Mouse (Mus musculus) limb, embryonic 14.5 days (tissue): Measurements from ENCODE around the gene Bnc1. TPM values are rescaled to one million over a fixed set of nuclear protein-coding genes. Genes with fewer than 3 reads are reported as not detected.

Source experiments
- ATAC-seq: fragments of 200-750 bp; cut with Nextera tagmentation; 2 replicates; pipeline ENCODE4 v1.8.0; 2017; ENCODE audit warnings: low read depth, moderate number of reproducible peaks, moderate TSS enrichment; ENCODE audit not compliant: low FRiP score
- DNase-seq: peaks from one replicate; pipeline ENCODE4 v3.0.0-alpha.2; 2015; ENCODE audit warnings: low spot score
- H3K27ac ChIP-seq: fragments of 300-500 bp; sonication (generic); replicated peaks from 2 replicates; pipeline ENCODE4 v1.5.1; 2014; ENCODE audit warnings: low read depth, mild to moderate bottlenecking, low read length, moderate library complexity, mixed read lengths
- H3K27me3 ChIP-seq: fragments of 300-500 bp; sonication (generic); 2 replicates; pipeline ENCODE4 v1.6.1; 2014; ENCODE audit warnings: low read length, mixed read lengths; ENCODE audit not compliant: control insufficient read depth, insufficient read depth
- H3K36me3 ChIP-seq: fragments of 300-500 bp; sonication (generic); 2 replicates; pipeline ENCODE4 v1.6.1; 2014; ENCODE audit warnings: mild to moderate bottlenecking, low read length, moderate library complexity, mixed read lengths; ENCODE audit not compliant: control insufficient read depth, insufficient read depth
- H3K4me1 ChIP-seq: fragments of 300-500 bp; sonication (generic); 2 replicates; pipeline ENCODE4 v1.6.1; 2014; ENCODE audit warnings: antibody characterized with exemption, low read length, mixed read lengths; ENCODE audit not compliant: control insufficient read depth, insufficient read depth
- H3K4me2 ChIP-seq: fragments of 300-500 bp; sonication (generic); replicated peaks from 2 replicates; pipeline ENCODE4 v1.6.1; 2014; ENCODE audit warnings: low read depth, mild to moderate bottlenecking, low read length, moderate library complexity; ENCODE audit not compliant: severe bottlenecking
- H3K4me3 ChIP-seq: fragments of 300-500 bp; sonication (generic); replicated peaks from 2 replicates; pipeline ENCODE4 v1.5.1; 2014; ENCODE audit warnings: low read length
- H3K9ac ChIP-seq: fragments of 300-500 bp; sonication (generic); 2 replicates; pipeline ENCODE4 v1.6.1; 2014; ENCODE audit warnings: mild to moderate bottlenecking, low read depth, low read length, moderate library complexity; ENCODE audit not compliant: severe bottlenecking
- H3K9me3 ChIP-seq: fragments of 300-500 bp; sonication (generic); 2 replicates; pipeline ENCODE4 v1.6.1; 2016; ENCODE audit warnings: low read length; ENCODE audit not compliant: control insufficient read depth
- POLR2A ChIP-seq: fragments of 200-500 bp; IDR thresholded peaks from 2 replicates; pipeline ENCODE4 v1.8.0; 2012; ENCODE audit warnings: inconsistent platforms, mild to moderate bottlenecking, moderate library complexity, borderline replicate concordance; ENCODE audit not compliant: insufficient read depth, insufficient read length; ENCODE audit errors: extremely low read depth
- WGBS: fragments of 180-500 bp; shearing (Covaris S2); extraction: QIAGEN DNeasy Blood & Tissue Kit; methylation state at CpG from one replicate; pipeline ENCODE4 v1.1.7; 2014; 5-methylcytosine and 5-hydroxymethylcytosine counted together
- polyA plus RNA-seq, 2 experiments: library from polyadenylated mRNA; depleted of rRNA in 1 of 2; stranded (reverse) in 1 of 2; unstranded in 1 of 2; fragments of >200 nt; fragmentation: Nextera tagmentation in 1 of 2; extraction: Ambion mirVana in 1 of 2; gene quantifications; 2 replicates each; pipeline versions ENCODE4 v1.2.1 to v1.2.3; 2012 to 2014

The Bnc1 gene
- polyA plus RNA-seq, 2 experiments: 2.2 to 2.5 TPM

DNA sequence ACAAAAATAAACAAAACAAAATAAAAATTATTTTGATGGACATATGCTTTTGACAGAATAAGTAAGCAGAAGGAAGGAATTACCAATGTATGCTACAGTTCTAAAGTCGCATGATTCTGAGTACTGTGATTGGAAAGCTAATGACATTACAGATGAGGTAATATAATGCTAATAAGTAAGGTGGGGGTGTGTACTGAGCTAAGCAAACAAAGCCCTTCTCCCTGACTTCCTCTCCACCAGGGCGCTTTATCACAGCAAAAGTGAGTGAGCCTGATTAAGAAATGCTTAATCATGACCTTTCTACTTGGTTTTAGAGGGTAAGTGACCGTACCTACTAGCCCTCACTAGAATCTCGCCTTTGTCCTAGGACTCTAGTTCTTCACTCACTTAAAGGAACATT, 71.8 kb downstream of the Bnc1 start:
- no peaks in the 10 kb centered on the region for H3K36me3 ChIP-seq
- DNase-seq: no peak
- H3K9ac ChIP-seq: no peak overlapping the region
- no peak for TF ChIP-seq POLR2A
- no peak overlapping the region for H3K27ac ChIP-seq
- no peak overlapping the region for H3K4me3 ChIP-seq
- no peak overlapping the region for H3K4me2 ChIP-seq
- 87% methylated on average over 4 of the region's 4 CpGs for WGBS
- H3K4me1 ChIP-seq: 0 out of 2 replicates have a peak, but pooled peaks cover 3% of the 10 kb centered on the region
- H3K9me3 ChIP-seq: no peaks in the 10 kb centered on the region
- ATAC-seq: no peak
- H3K27me3 ChIP-seq: no peaks in the 10 kb centered on the region

DNA sequence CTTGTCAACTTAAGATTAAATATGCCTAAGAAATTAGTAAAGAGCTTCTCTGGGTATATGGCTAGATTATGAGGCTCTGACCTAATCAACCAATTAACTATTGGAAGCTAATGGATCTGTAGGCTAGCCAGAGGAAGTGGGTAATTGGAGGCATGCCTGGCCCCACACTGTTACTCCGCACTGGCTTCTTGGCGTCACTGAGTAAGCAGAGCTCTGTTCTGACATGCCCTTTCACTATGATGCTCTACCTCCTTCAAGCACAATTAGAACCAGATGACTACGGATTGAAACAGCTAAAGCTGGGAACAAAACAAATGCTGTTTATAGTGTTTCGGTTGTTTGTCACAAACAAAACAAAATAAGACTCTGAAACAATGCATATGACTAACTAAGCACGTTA, 73.8 kb downstream of the Bnc1 start:
- Histone ChIP-seq H3K9me3 (no peaks in the 10 kb centered on the region), H3K36me3 (no peaks in the 10 kb centered on the region), H3K4me1 (0 out of 2 replicates have a peak, but pooled peaks cover 3% of the 10 kb centered on the region), H3K4me2 (no peak overlapping the region), H3K27ac (no peak overlapping the region), H3K4me3 (no peak overlapping the region), H3K27me3 (no peaks in the 10 kb centered on the region), H3K9ac (no peak overlapping the region)
- no peak for DNase-seq
- no peak for ATAC-seq
- TF ChIP-seq POLR2A: no peak
- WGBS: 9% methylated on average over 5 of the region's 5 CpGs

Other genes starting within 250 kb of the Bnc1 start
- gene Ramac, start 229.4 kb downstream of the Bnc1 start, polyA plus RNA-seq (2012; rRNA removed): 38.8 and 46.8 TPM in 2 replicates
- 103 TPM in 2 replicates for gene Ramac, start 229.4 kb downstream of the Bnc1 start, polyA plus RNA-seq (2014; fragmentation: Nextera tagmentation; extraction: Ambion mirVana)
- 41.3 and 52.9 TPM in 2 replicates for gene 3110040N11Rik, start 202.8 kb downstream of the Bnc1 start, polyA plus RNA-seq (2012; rRNA removed)
- 54.7 and 63.5 TPM in 2 replicates for gene 3110040N11Rik, start 202.8 kb downstream of the Bnc1 start, polyA plus RNA-seq (2014; fragmentation: Nextera tagmentation; extraction: Ambion mirVana)
- 48.1 and 62.1 TPM in 2 replicates for gene Btbd1, start 162.9 kb downstream of the Bnc1 start, polyA plus RNA-seq (2012; rRNA removed)
- gene Btbd1, start 162.9 kb downstream of the Bnc1 start, polyA plus RNA-seq (2014; fragmentation: Nextera tagmentation; extraction: Ambion mirVana): 86.3 and 92.2 TPM in 2 replicates
- gene Gm10160, start 136.5 kb downstream of the Bnc1 start, polyA plus RNA-seq (2012; rRNA removed): not detected in 2 replicates
- not detected in 2 replicates for gene Gm10160, start 136.5 kb downstream of the Bnc1 start, polyA plus RNA-seq (2014; fragmentation: Nextera tagmentation; extraction: Ambion mirVana)
- 49.0 and 56.7 TPM in 2 replicates for gene Tm6sf1, start 133.3 kb downstream of the Bnc1 start, polyA plus RNA-seq (2012; rRNA removed)
- gene Tm6sf1, start 133.3 kb downstream of the Bnc1 start, polyA plus RNA-seq (2014; fragmentation: Nextera tagmentation; extraction: Ambion mirVana): 21.2 and 26.6 TPM in 2 replicates
- gene Hdgfl3, start 57.8 kb downstream of the Bnc1 start, polyA plus RNA-seq (2012; rRNA removed): 17.9 and 18.2 TPM in 2 replicates
- 21.3 and 26.3 TPM in 2 replicates for gene Hdgfl3, start 57.8 kb downstream of the Bnc1 start, polyA plus RNA-seq (2014; fragmentation: Nextera tagmentation; extraction: Ambion mirVana)
- 7.5 and 10.5 TPM in 2 replicates for gene Sh3gl3, start 181.5 kb upstream of the Bnc1 start, polyA plus RNA-seq (2012; rRNA removed)
- gene Sh3gl3, start 181.5 kb upstream of the Bnc1 start, polyA plus RNA-seq (2014; fragmentation: Nextera tagmentation; extraction: Ambion mirVana): 15.1 and 16.7 TPM in 2 replicates